ENCODE assay signal across 12 mouse cellular contexts in the genomic region with DNA sequence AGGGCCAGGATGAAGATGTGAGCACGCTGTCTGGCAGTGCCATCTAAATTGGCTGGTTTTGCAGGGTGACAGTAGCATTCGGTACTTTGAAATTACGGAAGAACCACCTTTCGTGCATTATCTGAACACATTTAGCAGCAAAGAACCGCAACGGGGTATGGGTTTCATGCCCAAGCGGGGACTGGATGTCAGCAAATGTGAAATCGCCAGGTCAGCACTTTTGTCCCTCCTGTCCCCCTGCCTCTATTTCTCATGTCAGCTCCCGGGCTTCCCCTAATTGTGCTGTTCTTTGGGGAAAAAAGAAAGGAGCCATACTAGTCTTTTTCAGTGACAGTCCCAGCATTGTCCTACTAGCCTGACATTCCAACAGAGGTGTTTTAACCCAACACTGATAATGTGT. TPM values are rescaled to one million over a fixed set of nuclear protein-coding genes. Genes with fewer than 3 reads are reported as not detected.
"Had no signal": no experiment of that assay in that cellular context is flagged by ENCODE, and none has a peak within 500 bp of the region (broad histone marks: within the 10 kb centered on the region; RNA-seq: fewer than 3 reads in every experiment).

No protein-coding gene starts in this region.

- H3K4me3 ChIP-seq: heart, adult 2 months; heart, embryonic 13.5 days; hindbrain, embryonic 12.5 days; intestine, embryonic 15.5 days; limb, embryonic 15.5 days had no signal

- H3K9me3 ChIP-seq: heart, embryonic 13.5 days; heart, embryonic 15.5 days; hindbrain, embryonic 12.5 days; intestine, embryonic 15.5 days; limb, embryonic 13.5 days; limb, embryonic 15.5 days; liver, embryonic 12.5 days had no signal

- H3K27ac ChIP-seq: heart, adult 2 months; heart, embryonic 13.5 days; heart, embryonic 15.5 days; hindbrain, embryonic 12.5 days; hindbrain, embryonic 14.5 days; intestine, embryonic 15.5 days; layer of hippocampus, adult 2 months; limb, embryonic 13.5 days; limb, embryonic 15.5 days; liver, embryonic 12.5 days had no signal

- H3K9ac ChIP-seq: heart, embryonic 15.5 days; hindbrain, embryonic 12.5 days; hindbrain, embryonic 14.5 days; intestine, embryonic 15.5 days; limb, embryonic 13.5 days; limb, embryonic 15.5 days; liver, embryonic 12.5 days had no signal

RNA-seq across cellular contexts. Expression of a gene that starts 6.2 kb away (rescaled TPM):
- total RNA-seq: hematopoietic stem cell, adult 5-6 weeks had no signal
- polyA plus RNA-seq: inflammation-experienced regulatory T-cells, adult 6 months; liver, embryonic 12.5 days had no signal
